Comparison of ENCODE assay signal across 15 mouse cellular contexts in genomic region chr13:31304286-31304865, GRCm38 (mm10).
"Had no signal": no experiment of that assay in that cellular context is flagged by ENCODE, and none has a peak within 500 bp of the region (broad histone marks: within the 10 kb centered on the region; RNA-seq: fewer than 3 reads in every experiment).

No protein-coding gene starts in this region.

- H3K27ac ChIP-seq: limb, embryonic 12.5 days; liver, embryonic 14.5 days; midbrain, embryonic 10.5 days; neural tube, embryonic 13.5 days had no signal

- H3K4me1 ChIP-seq: midbrain, embryonic 10.5 days had no signal

- H3K36me3 ChIP-seq: limb, embryonic 12.5 days; midbrain, embryonic 10.5 days; neural tube, embryonic 13.5 days had no signal

- H3K4me3 ChIP-seq: limb, embryonic 12.5 days; midbrain, embryonic 10.5 days; neural tube, embryonic 13.5 days had no signal

- H3K9ac ChIP-seq: limb, embryonic 12.5 days; liver, embryonic 14.5 days; neural tube, embryonic 13.5 days had no signal

- H3K27me3 ChIP-seq: limb, embryonic 12.5 days; neural tube, embryonic 13.5 days had no signal

- DNase-seq: kidney, adult 8-10 months; kidney, postnatal 25 days; layer of hippocampus, adult 9-11 months; layer of hippocampus, postnatal 36 days; liver; lung, postnatal 4 days; right cerebral cortex, postnatal 14 days; thymus, adult 18-20 months; thymus, postnatal 25 days had no signal

- H3K4me2 ChIP-seq: limb, embryonic 12.5 days; neural tube, embryonic 13.5 days had no signal

- ATAC-seq: intestine, postnatal 0 days; midbrain, embryonic 16.5 days had no signal

- H3K9me3 ChIP-seq: limb, embryonic 12.5 days; midbrain, embryonic 10.5 days; neural tube, embryonic 13.5 days had no signal
